Mouse (Mus musculus): Measurements from ENCODE around the gene Rara.

DNA sequence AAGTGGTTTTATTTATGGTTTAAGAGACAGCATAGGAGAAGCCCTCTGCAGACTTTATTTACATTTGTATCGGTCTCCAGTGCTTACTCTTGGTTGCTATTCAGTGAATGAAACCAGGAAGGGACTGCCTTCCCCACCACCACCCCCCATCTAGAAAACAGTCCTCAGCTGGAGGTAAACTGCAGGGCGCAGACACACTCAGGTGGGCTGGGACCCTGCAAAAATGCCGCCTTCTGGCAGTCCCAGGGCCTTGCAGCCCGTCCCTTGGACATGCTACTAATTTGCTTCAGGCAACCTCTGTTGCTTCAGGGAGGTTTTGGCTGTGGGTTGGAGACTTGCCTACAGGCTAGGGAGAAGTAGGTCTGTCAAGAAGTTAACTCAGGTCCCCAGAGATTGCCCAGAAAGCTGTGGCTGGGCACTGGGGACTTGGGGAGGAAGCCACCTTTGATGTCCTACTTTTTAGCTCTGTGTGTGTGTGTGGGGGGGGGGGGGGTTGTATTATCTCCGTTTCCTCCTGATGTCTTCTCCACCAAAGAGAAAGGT lies 2.9 kb upstream of the Rara start:
- TF ChIP-seq MYOG (IDR thresholded peaks at IDR 0.05; ENCODE audit: control insufficient read depth in 1 of 3, insufficient read depth in 1 of 3, insufficient read length in 2 of 3, low read depth in 2 of 3) (no peak), MYOD1 (IDR thresholded peaks at IDR 0.05; ENCODE audit: control insufficient read depth in 1 of 3, insufficient read length in 2 of 3, low read depth in 2 of 3) (no peak), POLR2A (IDR thresholded peaks at IDR 0.05; ENCODE audit: insufficient read length, low read depth) (no peak), E2F4 (IDR thresholded peaks at IDR 0.05; ENCODE audit: insufficient read depth) (no peak), MAX (IDR thresholded peaks at IDR 0.05; ENCODE audit: low read depth) (no peak), POLR2AphosphoS2 (IDR thresholded peaks at IDR 0.05; ENCODE audit: insufficient read length, low read depth) (no peak), REST (IDR thresholded peaks at IDR 0.05; ENCODE audit: insufficient read depth, insufficient read length) (no peak)
